Mouse (Mus musculus): Measurements from ENCODE around the gene Srpr. TPM values are rescaled to one million over a fixed set of nuclear protein-coding genes. Genes with fewer than 3 reads are reported as not detected.

The Srpr gene
- total RNA-seq, 2 experiments from 2014 or later, result 85.0 to 90.5 TPM

- intact Hi-C loops (cut with DNase I), result no loop called here
- no peak for DNase-seq
Observed at GRCm38 (mm10) chr9:35290916-35291315, 90.9 kb downstream of the Srpr start.

- intact Hi-C loops (cut with DNase I), result no loop called here
Observed at GRCm38 (mm10) chr9:35293465-35293864, 93.5 kb downstream of the Srpr start.

More at GRCm38 (mm10) chr9:35293465-35293864, 93.5 kb downstream of the Srpr start:
- peak; percentile 24 to 53 for DNase-seq

Other genes starting within 250 kb of the Srpr start
- 10 to 100 TPM; 36.2 to 38.3 TPM for gene St3gal4, start 80.9 kb upstream of the Srpr start, total RNA-seq (2021)
- gene Dcps, start 24.1 kb upstream of the Srpr start, total RNA-seq (2021), result 10 to 100 TPM; 14.2 to 17.1 TPM
- 1 to 10 TPM; 6.3 to 6.5 TPM for gene Tirap, start 116 bp downstream of the Srpr start, total RNA-seq (2021)
- gene Foxred1, start 10.9 kb downstream of the Srpr start, total RNA-seq (2021), result 10 to 100 TPM; 94.8 to 97.1 TPM
- 10 to 100 TPM; 15.4 to 16.8 TPM for gene Fam118b, start 67.6 kb downstream of the Srpr start, total RNA-seq (2021)
- gene Rpusd4, start 67.7 kb downstream of the Srpr start, total RNA-seq (2021), result 10 to 100 TPM; 10.8 to 10.9 TPM
- 10 to 100 TPM; 16.9 to 18.6 TPM for gene Cdon, start 221.0 kb downstream of the Srpr start, total RNA-seq (2021)

All from heart, postnatal 14 days (tissue).